Mouse (Mus musculus) megakaryocyte, embryonic 14.5 days (primary cell): Measurements from ENCODE around the gene Lrp1. TPM values are rescaled to one million over a fixed set of nuclear protein-coding genes. Genes with fewer than 3 reads are reported as not detected.

Source experiments
- H3K27me3 ChIP-seq: replicated peaks from 2 replicates; pipeline ENCODE3; 2012; ENCODE audit warnings: inconsistent platforms
- H3K36me3 ChIP-seq: replicated peaks from 2 replicates; pipeline ENCODE3; 2012; ENCODE audit warnings: low read length, inconsistent platforms, mixed read lengths
- H3K4me1 ChIP-seq: 2 replicates; pipeline ENCODE4 v1.6.1; 2012; ENCODE audit warnings: inconsistent platforms
- H3K4me3 ChIP-seq: replicated peaks from 2 replicates; pipeline ENCODE3; 2012; ENCODE audit warnings: moderate library complexity, mild to moderate bottlenecking, inconsistent platforms
- H3K9me3 ChIP-seq: 2 replicates; pipeline ENCODE4 v1.6.1; 2012; ENCODE audit warnings: inconsistent platforms
- FLI1 ChIP-seq: IDR thresholded peaks from 2 replicates; pipeline ENCODE4 v1.6.1; 2012; ENCODE audit warnings: low read length, inconsistent platforms, mixed read lengths
- GATA1 ChIP-seq: IDR thresholded peaks from 3 replicates; pipeline ENCODE4 v1.6.1; 2012; ENCODE audit warnings: mixed read lengths, low read length, inconsistent platforms, borderline replicate concordance
- polyA plus RNA-seq: library from polyadenylated mRNA; stranded (reverse); fragments of >175 nt; gene quantifications from 2 replicates; pipeline ENCODE4 v1.2.3, GENCODE M21; 2012; ENCODE audit warnings: low replicate concordance; ENCODE audit not compliant: insufficient read depth

Gene Lrp1
- 10.2 and 208 TPM in 2 replicates for polyA plus RNA-seq

- Histone ChIP-seq H3K27me3 (peaks cover 72% of the 10 kb centered on the region), H3K4me3 (peak within 1 kb of the TSS; percentile 90), H3K9me3 (0 out of 2 replicates have a peak, but pooled peaks cover 3% of the 10 kb centered on the region), H3K4me1 (peaks cover 28% of the 10 kb centered on the region), H3K36me3 (no peaks in the 10 kb centered on the region)
- no peak for TF ChIP-seq GATA1
- no peak for TF ChIP-seq FLI1
Measured at GRCm38 (mm10) chr10:127620406-127621190, at the start of gene Lrp1. Lrp1 (minus strand) TSS chr10:127621148.

DNA sequence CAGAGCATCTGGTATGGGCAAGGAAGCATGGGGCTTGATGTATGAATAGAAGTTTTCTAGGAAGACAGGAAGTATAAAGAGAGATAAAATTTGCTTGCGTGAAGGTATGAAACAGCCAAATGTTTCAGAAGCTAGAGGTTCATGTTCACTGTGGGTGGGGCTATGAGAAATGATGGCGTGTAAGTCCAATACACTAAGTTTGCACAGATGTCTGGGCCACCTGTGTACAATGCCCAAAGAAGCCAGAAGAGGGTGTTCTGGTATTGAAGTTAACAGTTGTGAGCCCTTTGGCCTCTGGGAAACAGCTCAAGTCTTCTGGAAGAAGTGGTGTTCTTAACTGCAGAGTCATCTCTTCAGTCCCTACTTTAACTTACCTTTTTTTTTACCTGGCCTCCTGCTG is 49.2 kb upstream of the Lrp1 start:
- Histone ChIP-seq H3K9me3 (no peaks in the 10 kb centered on the region), H3K27me3 (no peaks in the 10 kb centered on the region), H3K36me3 (no peaks in the 10 kb centered on the region), H3K4me3 (no peak overlapping the region), H3K4me1 (peaks cover 63% of the 10 kb centered on the region)
- TF ChIP-seq GATA1 (no peak), FLI1 (no peak)

GRCm38 (mm10) chr10:127669170-127669569 is 48.2 kb upstream of the Lrp1 start:
- Histone ChIP-seq H3K4me3 (peak overlapping the region; percentile 95), H3K36me3 (peaks cover 10% of the 10 kb centered on the region), H3K4me1 (peaks cover 68% of the 10 kb centered on the region), H3K27me3 (no peaks in the 10 kb centered on the region), H3K9me3 (no peaks in the 10 kb centered on the region)
- TF ChIP-seq GATA1 (no peak), FLI1 (no peak)

- peak within 1 kb of the TSS; percentile 95 for H3K4me3 ChIP-seq
- peaks cover 71% of the 10 kb centered on the region for H3K4me1 ChIP-seq
- H3K9me3 ChIP-seq: no peaks in the 10 kb centered on the region
- TF ChIP-seq GATA1 (no peak), FLI1 (no peak)
- H3K27me3 ChIP-seq: no peaks in the 10 kb centered on the region
- H3K36me3 ChIP-seq: peaks cover 18% of the 10 kb centered on the region
Measured at GRCm38 (mm10) chr10:127668093-127669050, 47.4 kb upstream of the Lrp1 start, which contains the start of gene Nab2. Nab2 (minus strand) TSS chr10:127668568.

DNA sequence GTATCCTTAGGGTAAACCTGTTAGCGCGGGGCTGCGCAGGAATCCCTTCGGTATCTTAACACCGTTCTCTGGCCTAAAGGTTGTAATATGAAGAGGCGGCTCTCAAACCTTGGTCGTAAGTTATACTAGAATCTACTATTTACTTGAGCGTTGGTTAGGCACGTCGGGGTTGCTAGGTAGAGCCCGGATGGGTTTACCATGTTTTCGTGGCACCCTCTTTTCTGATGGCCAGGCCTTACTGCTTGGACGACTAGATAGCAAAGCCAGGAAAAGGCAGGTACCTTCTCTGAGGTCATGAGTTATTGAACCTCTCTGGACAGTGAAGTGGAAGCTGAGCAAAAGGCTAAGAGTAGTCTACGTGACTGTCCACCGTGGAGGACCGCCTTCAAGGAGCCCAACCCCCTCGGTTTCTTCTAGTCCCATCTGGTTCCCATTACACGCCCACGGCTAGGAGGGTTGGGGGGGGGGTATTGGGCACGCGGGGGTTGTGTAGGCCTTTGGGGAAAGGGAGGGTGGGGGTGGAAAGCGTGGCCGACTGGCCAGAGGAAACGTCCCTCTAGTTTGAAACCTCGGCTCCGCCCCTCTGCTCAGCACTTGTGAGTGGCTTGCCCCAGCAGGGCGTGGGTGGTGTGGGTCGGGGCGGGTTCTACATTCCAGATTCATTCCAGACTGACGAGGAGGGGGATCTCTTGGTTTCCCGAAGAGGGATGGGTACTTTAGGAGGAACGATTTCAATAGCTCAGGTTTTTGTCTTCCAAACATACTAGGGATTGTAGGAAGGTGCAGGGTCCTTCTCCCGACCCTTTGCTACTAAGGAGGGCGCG is 46.5 kb upstream of the Lrp1 start:
- Histone ChIP-seq H3K4me1 (peaks cover 80% of the 10 kb centered on the region), H3K36me3 (peaks cover 27% of the 10 kb centered on the region), H3K27me3 (no peaks in the 10 kb centered on the region), H3K9me3 (no peaks in the 10 kb centered on the region), H3K4me3 (peak overlapping the region; percentile 95)
- TF ChIP-seq FLI1: no peak
- TF ChIP-seq GATA1: no peak

DNA sequence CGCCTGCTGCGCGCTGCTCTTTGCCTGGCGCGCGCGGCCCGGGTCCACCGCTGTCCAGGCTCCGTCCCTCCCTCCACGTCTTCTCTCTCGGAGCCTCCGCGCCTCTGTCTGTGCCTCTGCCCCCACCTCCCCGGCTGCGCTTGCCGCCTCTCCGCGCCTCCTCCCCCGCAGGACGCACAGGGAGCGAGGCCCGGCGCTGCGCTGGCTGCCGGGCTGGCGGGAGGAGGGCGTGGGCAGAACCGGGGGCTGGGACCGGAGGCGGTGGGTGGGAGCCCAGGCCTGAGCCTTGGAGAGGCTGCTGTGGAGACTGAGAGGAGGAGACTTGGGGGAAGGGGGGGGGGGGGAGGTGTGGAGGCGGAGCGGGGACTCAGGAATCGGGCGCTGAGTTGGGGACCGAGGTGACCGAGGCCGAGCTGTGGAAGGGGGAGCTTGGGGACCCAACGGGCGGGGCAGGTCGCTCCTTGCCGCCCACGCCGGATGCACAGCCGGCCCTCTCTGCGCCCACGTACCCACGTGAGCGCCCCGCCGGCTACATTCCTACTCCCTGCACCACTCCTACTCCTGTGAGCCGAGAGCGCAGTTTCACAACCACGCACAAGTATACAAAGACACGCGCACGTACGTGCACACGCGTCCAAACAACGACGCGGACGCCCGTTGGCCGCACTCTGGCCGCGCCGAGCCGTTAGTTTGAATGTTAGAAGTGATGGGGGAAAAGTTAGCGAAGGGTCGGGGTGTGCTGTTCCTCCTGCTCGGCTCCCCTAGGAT is 45.7 kb upstream of the Lrp1 start, which contains the start of gene Nemp1:
Gene Nemp1 (plus strand): TSS at position 401 of the 768 bp plus-strand sequence.
- TF ChIP-seq GATA1 (no peak), FLI1 (no peak)
- Histone ChIP-seq H3K4me3 (peak within 1 kb of the TSS; percentile 95), H3K9me3 (no peaks in the 10 kb centered on the region), H3K27me3 (no peaks in the 10 kb centered on the region), H3K36me3 (peaks cover 32% of the 10 kb centered on the region), H3K4me1 (peaks cover 88% of the 10 kb centered on the region)

DNA sequence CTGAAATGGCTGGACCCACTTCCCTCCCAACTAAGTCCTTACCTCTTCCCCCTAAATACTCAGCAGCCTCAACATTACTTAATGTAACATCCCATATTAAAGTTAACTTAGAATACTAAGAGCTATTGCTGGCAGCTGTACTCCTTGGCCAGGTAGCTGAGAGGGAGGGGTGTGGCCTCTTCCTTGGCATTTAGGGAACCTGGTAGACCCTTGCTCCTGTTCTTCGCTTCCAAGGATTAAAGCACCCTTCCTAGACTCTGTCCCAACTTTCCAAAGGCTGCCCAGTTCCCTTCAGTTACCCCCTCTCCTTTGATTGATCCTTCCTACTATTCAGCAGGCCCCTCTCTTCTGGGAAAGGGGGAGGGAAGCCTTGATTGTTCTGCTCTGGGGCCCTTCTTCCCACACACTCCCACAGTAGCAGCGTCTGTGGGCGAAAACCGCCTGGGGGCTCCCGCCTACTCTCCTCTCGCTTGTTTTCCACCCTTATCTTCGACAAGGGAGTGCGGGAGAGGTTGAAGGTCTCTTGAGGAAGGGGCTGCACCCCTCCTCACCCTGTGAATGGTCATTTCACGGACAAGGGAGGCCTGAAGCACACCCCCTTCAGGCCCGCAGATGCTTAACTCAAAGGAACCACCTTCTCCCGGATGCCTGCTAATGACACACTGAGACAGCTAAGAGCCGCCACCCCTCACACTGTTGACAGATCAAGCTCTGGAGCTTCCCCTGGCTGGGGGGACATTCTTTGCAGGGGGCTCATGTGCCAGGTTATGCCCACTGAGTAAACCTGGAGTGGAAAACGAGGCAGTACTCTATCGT is 44.6 kb upstream of the Lrp1 start:
- no peaks in the 10 kb centered on the region for H3K27me3 ChIP-seq
- TF ChIP-seq FLI1 (no peak), GATA1 (no peak)
- no peaks in the 10 kb centered on the region for H3K9me3 ChIP-seq
- H3K4me1 ChIP-seq: peaks cover 92% of the 10 kb centered on the region
- H3K4me3 ChIP-seq: peak overlapping the region; percentile 95
- peaks cover 43% of the 10 kb centered on the region for H3K36me3 ChIP-seq

- no peak for TF ChIP-seq FLI1
- TF ChIP-seq GATA1: no peak
- Histone ChIP-seq H3K36me3 (peaks cover 50% of the 10 kb centered on the region), H3K4me1 (peaks cover 88% of the 10 kb centered on the region), H3K9me3 (no peaks in the 10 kb centered on the region), H3K4me3 (peak overlapping the region; percentile 95), H3K27me3 (no peaks in the 10 kb centered on the region)
Measured at GRCm38 (mm10) chr10:127664891-127665290, 43.9 kb upstream of the Lrp1 start.
